Mouse (Mus musculus) forebrain, embryonic 14.5 days (tissue): ENCODE results near the gene Bhlhb9. TPM values are rescaled to one million over a fixed set of nuclear protein-coding genes. Genes with fewer than 3 reads are reported as not detected.
"Not testable (repeated sequence)": the region's sequence is repeated elsewhere in the genome, so short reads cannot be mapped to it uniquely, and the experiment has no call there.

Experiments
- ATAC-seq: fragments of 200-750 bp; cut with Nextera tagmentation; 2 replicates; pipeline ENCODE4 v1.8.0; 2017; ENCODE audit warnings: mild to moderate bottlenecking, moderate library complexity
- DNase-seq: peaks from one replicate; pipeline ENCODE4 v3.0.0-alpha.2; 2015; ENCODE audit warnings: low spot score
- H3K27ac ChIP-seq: fragments of 300-500 bp; sonication (generic); 2 replicates; pipeline ENCODE4 v1.5.1; 2014; ENCODE audit warnings: low read depth, mild to moderate bottlenecking, control low read depth, low read length, moderate library complexity
- H3K27me3 ChIP-seq: fragments of 300-500 bp; sonication (generic); replicated peaks from 2 replicates; pipeline ENCODE4 v1.6.1; 2014; ENCODE audit warnings: low read length, control low read depth, mixed read lengths; ENCODE audit not compliant: control insufficient read depth, insufficient read depth
- H3K36me3 ChIP-seq: fragments of 300-500 bp; sonication (generic); 2 replicates; pipeline ENCODE4 v1.6.1; 2014; ENCODE audit warnings: low read length, control low read depth; ENCODE audit not compliant: control insufficient read depth, insufficient read depth
- H3K4me1 ChIP-seq: fragments of 300-500 bp; sonication (generic); 2 replicates; pipeline ENCODE4 v1.6.1; 2014; ENCODE audit warnings: antibody characterized with exemption, low read length, control low read depth; ENCODE audit not compliant: control insufficient read depth, insufficient read depth
- H3K4me2 ChIP-seq: fragments of 300-500 bp; sonication (generic); 2 replicates; pipeline ENCODE4 v1.6.1; 2014; ENCODE audit warnings: mild to moderate bottlenecking, control low read depth, low read length
- H3K4me3 ChIP-seq: fragments of 300-500 bp; sonication (generic); 2 replicates; pipeline ENCODE4 v1.5.1; 2014; ENCODE audit warnings: low read depth, low read length, control low read depth
- H3K9ac ChIP-seq: fragments of 300-500 bp; sonication (generic); 2 replicates; pipeline ENCODE4 v1.6.1; 2014; ENCODE audit warnings: mild to moderate bottlenecking, low read length, control low read depth, moderate library complexity
- H3K9me3 ChIP-seq: fragments of 300-500 bp; sonication (generic); replicated peaks from 2 replicates; pipeline ENCODE4 v1.6.1; 2016; ENCODE audit warnings: low read length, control low read depth, mixed read lengths; ENCODE audit not compliant: control insufficient read depth
- WGBS: fragments of 180-500 bp; shearing (Covaris S2); extraction: QIAGEN DNeasy Blood & Tissue Kit; methylation state at CpG from one replicate; pipeline ENCODE4 v1.1.7; 2014; 5-methylcytosine and 5-hydroxymethylcytosine counted together
- polyA plus RNA-seq: library from polyadenylated mRNA; unstranded; fragments of >200 nt; fragmentation: Nextera tagmentation; extraction: Ambion mirVana; gene quantifications from 2 replicates; pipeline ENCODE4 v1.2.1, GENCODE M21; 2014

The Bhlhb9 gene
- polyA plus RNA-seq = 88.2 and 104 TPM in 2 replicates

GRCm38 (mm10) chrX:135797212-135797644 is at the start of gene Bhlhb9:
Bhlhb9 (plus strand) TSS chrX:135797594.
- H3K4me2 ChIP-seq = peak within 1 kb of the TSS; percentile 54
- DNase-seq (peak; percentile 74), ATAC-seq (0 out of 2 replicates have a peak, but pooled peaks have one; percentile 7)
- peaks cover 25% of the 10 kb centered on the region for H3K36me3 ChIP-seq
- peak within 1 kb of the TSS; percentile 53 for H3K4me3 ChIP-seq
- not testable (repeated sequence) for H3K4me1 ChIP-seq, H3K9me3 ChIP-seq, H3K27me3 ChIP-seq
- WGBS = 25% methylated on average over 3 of the region's 5 CpGs
- H3K9ac ChIP-seq = peak within 1 kb of the TSS; percentile 71
- peak within 1 kb of the TSS; percentile 58; the same call in 1 of the 2 replicates for H3K27ac ChIP-seq

GRCm38 (mm10) chrX:135752832-135753231 is 44.6 kb upstream of the Bhlhb9 start:
- ATAC-seq (peak; percentile 55; the same call in 1 of the 2 replicates), DNase-seq (peak; percentile 75)
- Histone ChIP-seq H3K36me3 (peaks cover 17% of the 10 kb centered on the region; the same call in 1 of the 2 replicates), H3K9me3 (no peaks in the 10 kb centered on the region), H3K27ac (no peak overlapping the region), H3K27me3 (no peaks in the 10 kb centered on the region), H3K4me3 (no peak overlapping the region), H3K4me1 (no peaks in the 10 kb centered on the region), H3K4me2 (no peak overlapping the region), H3K9ac (no peak overlapping the region)
- 6% methylated on average over 2 of the region's 2 CpGs for WGBS

GRCm38 (mm10) chrX:135761707-135762106 is 35.7 kb upstream of the Bhlhb9 start:
- Histone ChIP-seq H3K36me3 (0 out of 2 replicates have a peak, but pooled peaks cover 14% of the 10 kb centered on the region), H3K27me3 (no peaks in the 10 kb centered on the region), H3K27ac (no peak overlapping the region), H3K4me1 (no peaks in the 10 kb centered on the region), H3K9me3 (no peaks in the 10 kb centered on the region), H3K4me3 (no peak overlapping the region), H3K9ac (no peak overlapping the region), H3K4me2 (no peak overlapping the region)
- DNase-seq (peak; percentile 56), ATAC-seq (no peak)

DNA sequence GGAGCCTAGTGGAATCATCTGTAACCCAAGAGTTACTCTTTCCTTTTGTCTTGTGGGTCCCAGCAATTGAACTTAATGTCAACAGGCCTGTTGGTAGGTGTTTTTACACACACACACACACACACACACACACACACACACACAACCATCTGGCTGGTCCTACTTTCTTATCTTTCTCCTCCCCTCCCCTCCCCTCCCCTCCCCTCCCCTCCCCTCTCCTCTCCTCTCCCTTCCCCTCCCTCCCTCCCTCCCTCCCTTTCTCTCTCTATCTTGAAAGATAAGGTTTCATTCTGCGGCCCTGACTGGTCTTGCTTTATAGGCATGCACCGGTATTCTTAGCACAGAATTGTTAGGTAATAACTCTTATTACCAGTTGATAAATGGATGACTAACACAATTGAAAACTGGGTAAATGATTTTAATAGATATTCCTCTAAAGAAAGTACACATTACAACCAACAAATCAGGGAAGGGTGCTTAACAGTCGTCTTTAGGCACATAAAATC is 29.3 kb upstream of the Bhlhb9 start:
- Histone ChIP-seq H3K36me3 (0 out of 2 replicates have a peak, but pooled peaks cover 5% of the 10 kb centered on the region), H3K4me2 (no peak overlapping the region), H3K9me3 (no peaks in the 10 kb centered on the region), H3K27ac (no peak overlapping the region), H3K27me3 (no peaks in the 10 kb centered on the region), H3K9ac (no peak overlapping the region), H3K4me3 (no peak overlapping the region), H3K4me1 (no peaks in the 10 kb centered on the region)
- 76% methylated on average over 3 of the region's 3 CpGs for WGBS
- ATAC-seq (no peak), DNase-seq (no peak)

- H3K4me2 ChIP-seq = no peak overlapping the region
- 87% methylated on average over 2 of the region's 2 CpGs for WGBS
- no peak overlapping the region for H3K27ac ChIP-seq
- no peaks in the 10 kb centered on the region for H3K4me1 ChIP-seq
- DNase-seq = no peak
- no peak overlapping the region for H3K9ac ChIP-seq
- no peak for ATAC-seq
- H3K36me3 ChIP-seq = 0 out of 2 replicates have a peak, but pooled peaks cover under 1% of the 10 kb centered on the region
- no peaks in the 10 kb centered on the region for H3K9me3 ChIP-seq
- no peak overlapping the region for H3K4me3 ChIP-seq
- H3K27me3 ChIP-seq = no peaks in the 10 kb centered on the region
These were observed 28.8 kb upstream of the Bhlhb9 start for GRCm38 (mm10) chrX:135768565-135768964.

- Histone ChIP-seq H3K4me1 (no peaks in the 10 kb centered on the region), H3K27me3 (no peaks in the 10 kb centered on the region), H3K36me3 (no peaks in the 10 kb centered on the region), H3K4me3 (no peak overlapping the region), H3K9ac (no peak overlapping the region), H3K27ac (no peak overlapping the region), H3K4me2 (no peak overlapping the region), H3K9me3 (no peaks in the 10 kb centered on the region)
- no peak for ATAC-seq
- no peak for DNase-seq
These were observed 5.9 kb upstream of the Bhlhb9 start for GRCm38 (mm10) chrX:135791536-135791935.

DNA sequence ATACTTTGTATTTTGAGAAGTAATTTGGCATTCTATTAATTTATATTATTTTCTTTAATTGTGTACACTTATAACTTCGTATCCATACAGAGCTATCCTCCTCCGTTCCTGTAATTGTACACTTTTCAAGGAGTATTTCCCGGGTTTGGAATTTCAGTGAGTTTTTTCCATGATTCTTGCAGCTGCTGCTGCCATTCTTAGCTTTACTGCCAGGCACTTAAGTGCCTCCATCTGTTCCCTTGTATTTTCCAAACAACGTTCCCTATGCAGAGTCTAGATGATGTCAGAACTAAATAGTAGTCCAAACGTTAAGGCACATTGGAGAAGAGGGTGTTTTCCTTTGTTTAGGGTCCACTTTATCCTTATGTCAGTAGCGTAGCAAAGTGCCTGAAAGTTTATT is 5.1 kb upstream of the Bhlhb9 start:
- no peak overlapping the region for H3K4me3 ChIP-seq
- DNase-seq = peak; percentile 28
- 65% methylated on average over 6 of the region's 6 CpGs for WGBS
- H3K27me3 ChIP-seq = no peaks in the 10 kb centered on the region
- no peaks in the 10 kb centered on the region for H3K9me3 ChIP-seq
- no peak overlapping the region; the same call in 1 of the 2 replicates for H3K27ac ChIP-seq
- no peak overlapping the region for H3K4me2 ChIP-seq
- H3K36me3 ChIP-seq = no peaks in the 10 kb centered on the region
- no peaks in the 10 kb centered on the region for H3K4me1 ChIP-seq
- ATAC-seq = no peak
- H3K9ac ChIP-seq = no peak overlapping the region

DNA sequence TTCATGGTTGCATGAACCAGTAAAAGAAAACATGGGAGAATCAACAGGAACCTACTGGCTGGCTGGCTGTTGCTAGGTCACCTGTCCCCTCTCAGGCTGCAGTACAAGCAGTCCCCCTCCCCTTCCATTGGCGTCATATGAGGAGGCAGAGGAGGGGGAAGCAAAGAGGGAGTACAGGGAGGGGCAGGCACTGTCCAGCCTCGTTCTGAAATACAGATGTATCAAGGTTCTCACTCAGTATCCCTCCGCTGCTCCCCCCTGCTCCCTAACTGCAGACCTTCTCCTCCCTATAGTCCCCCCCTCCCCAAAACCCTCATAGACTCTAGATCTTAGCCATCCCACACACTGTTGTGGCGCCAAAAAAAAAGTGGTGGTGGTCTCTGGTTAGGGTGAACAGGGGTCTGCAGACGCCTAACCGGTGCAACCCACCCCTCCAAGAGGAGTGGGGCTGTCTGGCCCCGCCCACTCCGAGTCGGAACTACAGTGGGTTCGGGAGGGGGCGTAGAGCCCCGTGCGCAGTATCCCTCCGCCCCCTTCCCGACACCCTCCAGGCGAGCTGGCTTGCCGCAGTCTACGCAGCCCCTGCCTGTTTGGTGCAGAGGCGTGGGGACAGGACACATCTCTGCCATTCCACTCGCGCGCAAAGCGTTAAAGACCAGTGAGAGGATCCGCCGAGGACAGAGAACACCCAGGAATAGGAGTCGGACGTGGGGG is 1.6 kb upstream of the Bhlhb9 start:
- Histone ChIP-seq H3K4me3 (peak overlapping the region; percentile 53), H3K9ac (peak overlapping the region; percentile 71), H3K36me3 (peaks cover 18% of the 10 kb centered on the region), H3K4me2 (peak overlapping the region; percentile 54), H3K27ac (peak overlapping the region; percentile 39; the same call in 1 of the 2 replicates)
- peak; percentile 95 for ATAC-seq
- not testable (repeated sequence) for H3K9me3 ChIP-seq, H3K27me3 ChIP-seq, H3K4me1 ChIP-seq
- WGBS = 28% methylated on average over 22 of the region's 27 CpGs
- peak; percentile 81 for DNase-seq
